Mouse (Mus musculus) liver, embryonic 11.5 days (tissue): ENCODE measurements around the gene Nfix. TPM values are rescaled to one million over a fixed set of nuclear protein-coding genes. Genes with fewer than 3 reads are reported as not detected.
A peak's percentile ranks its signal among the peaks of the same experiment; 100 is the strongest.

Experiments used
- ATAC-seq: fragments of 200-750 bp; cut with Nextera tagmentation; replicated peaks from 2 replicates; pipeline ENCODE4 v1.8.0; 2017; ENCODE audit warnings: moderate number of reproducible peaks, mild to moderate bottlenecking, moderate TSS enrichment, moderate library complexity; ENCODE audit not compliant: low FRiP score
- DNase-seq: peaks from one replicate; pipeline ENCODE4 v3.0.0-alpha.2; 2017; ENCODE audit warnings: low spot score
- H3K27ac ChIP-seq: fragments of 300-500 bp; sonication (generic); 2 replicates; pipeline ENCODE4 v1.5.1; 2014; ENCODE audit warnings: mild to moderate bottlenecking, low read depth, low read length, control low read depth
- H3K27me3 ChIP-seq: fragments of 300-500 bp; sonication (generic); replicated peaks from 2 replicates; pipeline ENCODE4 v1.6.1; 2014; ENCODE audit warnings: low read length, mixed read lengths; ENCODE audit not compliant: control insufficient read depth, insufficient read depth
- H3K36me3 ChIP-seq: fragments of 300-500 bp; sonication (generic); 2 replicates; pipeline ENCODE4 v1.6.1; 2014; ENCODE audit warnings: mild to moderate bottlenecking, low read length, moderate library complexity, mixed read lengths; ENCODE audit not compliant: control insufficient read depth, insufficient read depth
- H3K4me1 ChIP-seq: fragments of 300-500 bp; sonication (generic); replicated peaks from 2 replicates; pipeline ENCODE4 v1.6.1; 2014; ENCODE audit warnings: low read length, mixed read lengths; ENCODE audit not compliant: control insufficient read depth, insufficient read depth
- H3K4me2 ChIP-seq: fragments of 300-500 bp; sonication (generic); 2 replicates; pipeline ENCODE4 v1.6.1; 2014; ENCODE audit warnings: mild to moderate bottlenecking, control low read depth, moderate library complexity
- H3K4me3 ChIP-seq: fragments of 300-500 bp; sonication (generic); 2 replicates; pipeline ENCODE4 v1.5.1; 2014; ENCODE audit warnings: low read depth, low read length, control low read depth
- H3K9ac ChIP-seq: fragments of 300-500 bp; sonication (generic); 2 replicates; pipeline ENCODE4 v1.6.1; 2014; ENCODE audit warnings: low read depth, low read length, control low read depth
- H3K9me3 ChIP-seq: fragments of 300-500 bp; sonication (generic); 2 replicates; pipeline ENCODE4 v1.6.1; 2016; ENCODE audit warnings: low read length, inconsistent platforms, mixed read lengths; ENCODE audit not compliant: control insufficient read depth
- WGBS: fragments of 180-500 bp; shearing (Covaris S2); extraction: QIAGEN DNeasy Blood & Tissue Kit; methylation state at CpG from one replicate; pipeline ENCODE4 v1.1.7; 2014; 5-methylcytosine and 5-hydroxymethylcytosine counted together
- polyA plus RNA-seq: library from polyadenylated mRNA; unstranded; fragments of >200 nt; fragmentation: Nextera tagmentation; extraction: Ambion mirVana; gene quantifications from 2 replicates; pipeline ENCODE4 v1.2.1, GENCODE M21; 2014

The Nfix gene
- polyA plus RNA-seq, 1 experiment from 2014 or later, result 7.1 TPM

DNA sequence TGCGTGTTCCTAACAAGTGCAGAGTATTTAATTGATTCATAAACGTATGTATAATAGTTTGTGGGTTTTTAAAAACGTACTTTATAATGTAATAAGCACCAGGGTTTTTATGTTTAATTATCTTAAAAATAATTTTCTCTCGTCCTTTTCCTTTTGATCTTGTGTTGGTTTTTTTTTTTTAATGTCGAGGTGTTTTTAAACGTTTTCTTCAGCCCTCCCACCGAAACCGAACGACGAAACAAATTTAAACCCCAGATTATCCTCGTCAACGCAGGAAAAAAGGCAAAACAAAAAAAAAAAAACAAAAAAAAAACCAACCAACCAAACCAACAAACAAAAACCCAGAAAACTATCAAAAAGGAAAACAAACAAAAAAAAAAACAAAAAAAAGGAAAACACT lies 94.2 kb downstream of the Nfix start:
- WGBS, result under 1% methylated on average over 12 of the region's 12 CpGs
- Histone ChIP-seq H3K4me2 (peak overlapping the region; percentile 74), H3K27me3 (peaks cover 41% of the 10 kb centered on the region), H3K9ac (peak overlapping the region; percentile 94), H3K9me3 (no peaks in the 10 kb centered on the region), H3K4me3 (peak overlapping the region; percentile 66), H3K27ac (peak overlapping the region; percentile 94), H3K4me1 (peaks cover 59% of the 10 kb centered on the region), H3K36me3 (peaks cover 3% of the 10 kb centered on the region; the same call in 1 of the 2 replicates)
- DNase-seq (no peak), ATAC-seq (no peak)

DNA sequence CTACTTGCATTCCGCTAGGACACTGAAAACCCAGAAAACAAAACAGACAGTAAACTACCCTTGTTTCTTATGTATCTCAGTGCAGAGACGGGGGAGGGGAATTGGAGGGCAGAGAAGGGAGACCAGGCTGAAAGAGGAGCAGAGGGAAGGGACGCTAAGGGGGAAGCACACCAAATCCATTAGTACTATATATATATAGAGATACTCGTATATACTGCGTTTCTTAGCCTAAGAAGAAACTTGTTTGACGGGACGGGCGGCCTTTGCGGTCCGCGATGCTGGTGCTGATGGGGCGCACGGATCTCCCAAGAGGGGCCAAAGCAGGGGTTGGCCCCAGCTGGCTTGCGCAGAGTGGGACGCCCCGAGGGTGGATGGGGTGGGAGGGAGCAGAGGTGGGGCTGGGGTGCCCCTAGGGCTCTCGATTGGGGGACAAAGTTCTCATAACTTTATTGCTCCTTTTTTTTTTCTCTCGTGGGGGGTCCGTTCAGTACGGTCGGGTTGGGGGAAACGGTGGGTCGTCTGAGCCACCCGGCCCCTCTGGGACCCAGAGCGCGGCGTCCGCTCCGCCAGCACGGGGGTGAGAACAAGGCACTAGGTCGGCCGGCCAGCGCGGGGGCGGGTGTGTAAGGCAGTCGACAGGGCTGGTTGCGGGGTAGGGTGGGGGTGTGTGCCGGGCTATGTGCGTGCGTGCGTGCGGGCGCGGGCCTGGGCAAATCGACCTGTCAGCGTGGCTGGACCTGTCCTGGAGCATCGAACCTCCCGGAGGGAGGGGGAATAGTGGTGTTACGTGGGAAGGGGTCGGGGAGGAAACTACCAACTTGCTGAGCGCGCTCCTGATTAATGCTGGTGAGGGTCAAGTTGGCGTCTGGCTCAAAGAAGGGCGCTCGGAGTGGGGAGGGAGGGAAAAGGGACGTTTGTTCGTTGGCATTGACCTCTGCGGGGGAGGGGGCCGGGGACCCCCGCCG lies 95.0 kb downstream of the Nfix start:
- H3K4me2 ChIP-seq, result peak overlapping the region; percentile 74
- no peaks in the 10 kb centered on the region for H3K9me3 ChIP-seq
- peaks cover 67% of the 10 kb centered on the region for H3K4me1 ChIP-seq
- H3K36me3 ChIP-seq, result peaks cover 3% of the 10 kb centered on the region; the same call in 1 of the 2 replicates
- peak; percentile 75 for DNase-seq
- peak overlapping the region; percentile 66 for H3K4me3 ChIP-seq
- 0 out of 2 replicates have a peak, but pooled peaks have one; percentile 6 for ATAC-seq
- H3K27ac ChIP-seq, result peak overlapping the region; percentile 94
- H3K27me3 ChIP-seq, result peaks cover 41% of the 10 kb centered on the region
- WGBS, result 1% methylated on average over 60 of the region's 61 CpGs
- peak overlapping the region; percentile 94 for H3K9ac ChIP-seq

DNA sequence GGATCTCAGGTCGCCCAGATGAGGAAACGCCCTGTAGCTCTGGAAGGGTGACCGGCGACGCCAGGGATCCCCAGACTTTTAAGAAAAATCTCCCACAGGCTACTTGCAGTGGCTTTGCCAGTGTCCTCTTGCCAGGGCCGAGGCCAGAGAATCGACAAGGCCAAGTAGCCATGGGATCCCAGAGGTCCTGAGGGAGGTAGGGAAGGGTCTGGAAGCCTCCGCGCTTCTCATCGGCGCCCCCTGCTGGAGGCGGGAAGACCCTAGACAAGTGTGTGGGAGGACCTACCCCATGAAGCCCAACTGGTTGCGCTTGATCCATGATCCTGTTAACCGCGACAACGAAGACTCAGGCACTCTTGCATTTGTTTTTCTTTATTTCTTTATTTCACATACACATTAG lies 95.8 kb downstream of the Nfix start:
- Histone ChIP-seq H3K27me3 (peaks cover 41% of the 10 kb centered on the region), H3K9me3 (no peaks in the 10 kb centered on the region), H3K36me3 (peaks cover 5% of the 10 kb centered on the region), H3K9ac (peak overlapping the region; percentile 94), H3K4me1 (peaks cover 75% of the 10 kb centered on the region), H3K27ac (peak overlapping the region; percentile 94), H3K4me3 (peak overlapping the region; percentile 66), H3K4me2 (peak overlapping the region; percentile 74)
- DNase-seq (peak; percentile 83), ATAC-seq (peak; percentile 33; the same call in 1 of the 2 replicates)
- under 1% methylated on average over 16 of the region's 16 CpGs for WGBS

DNA sequence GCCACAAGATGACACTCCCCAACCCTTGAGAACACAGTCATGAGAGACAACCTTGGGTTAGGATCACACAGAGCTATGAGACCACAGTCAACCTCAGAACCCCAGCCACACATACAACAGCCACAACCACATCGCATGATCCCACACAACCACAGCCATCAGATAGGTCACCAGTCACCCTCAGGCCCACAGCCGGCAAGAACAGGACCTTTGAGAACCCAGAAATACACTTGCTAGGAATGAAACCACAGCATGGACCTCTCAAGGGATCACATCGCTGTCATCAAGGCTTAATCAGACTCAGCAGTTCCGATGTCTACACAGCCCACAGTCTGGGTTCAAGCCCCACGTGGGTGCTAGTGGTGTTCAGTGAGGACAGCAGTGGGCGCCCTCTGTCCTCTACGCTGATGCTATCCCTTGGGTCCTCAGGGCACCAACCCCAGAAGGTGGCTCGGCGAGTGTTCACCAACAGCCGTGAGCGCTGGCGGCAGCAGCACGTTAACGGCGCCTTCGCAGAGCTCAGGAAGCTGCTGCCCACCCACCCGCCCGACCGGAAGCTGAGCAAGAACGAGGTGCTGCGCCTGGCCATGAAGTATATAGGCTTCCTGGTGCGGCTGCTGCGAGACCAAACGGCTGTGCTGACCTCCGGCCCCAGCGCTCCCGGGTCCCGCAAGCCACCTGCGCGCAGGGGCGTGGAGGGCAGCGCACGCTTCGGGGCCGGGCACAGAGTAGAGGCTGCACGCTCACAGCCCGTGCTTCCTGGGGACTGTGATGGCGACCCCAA lies 96.5 kb downstream of the Nfix start:
- peaks cover 10% of the 10 kb centered on the region for H3K36me3 ChIP-seq
- H3K4me3 ChIP-seq, result peak overlapping the region; percentile 66
- no peaks in the 10 kb centered on the region for H3K9me3 ChIP-seq
- ATAC-seq (no peak), DNase-seq (peak; percentile 64)
- peak overlapping the region; percentile 94 for H3K9ac ChIP-seq
- peaks cover 75% of the 10 kb centered on the region for H3K4me1 ChIP-seq
- peak overlapping the region; percentile 94 for H3K27ac ChIP-seq
- peaks cover 37% of the 10 kb centered on the region for H3K27me3 ChIP-seq
- peak overlapping the region; percentile 74 for H3K4me2 ChIP-seq
- 4% methylated on average over 38 of the region's 38 CpGs for WGBS

DNA sequence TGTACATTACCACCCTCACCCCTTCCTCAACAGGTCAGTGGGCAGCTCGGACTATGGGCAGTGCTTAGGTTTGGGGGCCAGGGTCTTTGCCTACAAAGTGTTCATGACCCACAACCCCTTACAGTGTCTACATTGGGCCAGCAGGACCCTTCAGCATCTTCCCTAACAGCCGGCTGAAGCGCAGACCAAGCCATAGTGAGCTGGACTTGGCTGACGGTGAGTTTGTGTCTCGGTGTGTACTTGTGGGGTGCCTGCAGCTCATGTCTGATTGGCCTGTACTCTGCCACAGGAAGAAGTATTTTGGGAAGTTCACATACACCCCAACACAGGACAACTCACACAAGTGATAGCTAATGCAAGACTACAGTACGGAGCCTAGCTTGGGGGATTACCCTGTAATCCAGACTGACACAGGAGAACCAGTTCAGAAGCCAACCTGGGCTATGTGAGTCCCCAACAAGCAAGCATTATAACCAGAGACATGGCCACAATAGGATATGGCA lies 97.1 kb downstream of the Nfix start:
- peak overlapping the region; percentile 66 for H3K4me3 ChIP-seq
- 45% methylated on average over 6 of the region's 6 CpGs for WGBS
- DNase-seq (no peak), ATAC-seq (no peak)
- peaks cover 70% of the 10 kb centered on the region for H3K4me1 ChIP-seq
- H3K27me3 ChIP-seq, result peaks cover 32% of the 10 kb centered on the region
- H3K9ac ChIP-seq, result peak overlapping the region; percentile 94
- H3K9me3 ChIP-seq, result no peaks in the 10 kb centered on the region
- H3K27ac ChIP-seq, result peak overlapping the region; percentile 94
- peaks cover 17% of the 10 kb centered on the region for H3K36me3 ChIP-seq
- H3K4me2 ChIP-seq, result peak overlapping the region; percentile 74

DNA sequence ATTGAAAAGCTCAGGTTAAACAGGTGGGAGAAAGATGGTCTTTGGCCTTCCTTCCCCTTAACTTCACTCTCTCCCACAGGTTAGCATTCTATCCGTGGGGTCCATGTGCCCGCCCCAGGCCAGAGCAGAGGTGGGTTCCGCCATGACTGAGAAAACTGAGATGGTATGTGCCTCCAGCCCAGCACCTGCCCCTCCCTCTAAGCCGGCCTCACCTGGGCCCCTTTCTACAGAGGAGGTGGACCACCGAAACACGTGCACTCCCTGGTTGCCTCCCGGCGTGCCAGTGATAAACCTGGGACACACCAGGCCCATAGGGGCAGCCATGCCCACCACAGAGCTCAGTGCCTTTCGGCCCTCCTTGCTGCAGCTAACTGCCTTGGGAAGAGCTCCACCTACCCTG lies 97.6 kb downstream of the Nfix start:
- Histone ChIP-seq H3K9ac (peak overlapping the region; percentile 94), H3K36me3 (peaks cover 20% of the 10 kb centered on the region), H3K4me1 (peaks cover 65% of the 10 kb centered on the region), H3K4me2 (peak overlapping the region; percentile 74), H3K9me3 (no peaks in the 10 kb centered on the region), H3K4me3 (peak overlapping the region; percentile 66), H3K27me3 (peaks cover 28% of the 10 kb centered on the region), H3K27ac (peak overlapping the region; percentile 94)
- peak; percentile 55 for DNase-seq
- ATAC-seq, result no peak
- 27% methylated on average over 9 of the region's 9 CpGs for WGBS

DNA sequence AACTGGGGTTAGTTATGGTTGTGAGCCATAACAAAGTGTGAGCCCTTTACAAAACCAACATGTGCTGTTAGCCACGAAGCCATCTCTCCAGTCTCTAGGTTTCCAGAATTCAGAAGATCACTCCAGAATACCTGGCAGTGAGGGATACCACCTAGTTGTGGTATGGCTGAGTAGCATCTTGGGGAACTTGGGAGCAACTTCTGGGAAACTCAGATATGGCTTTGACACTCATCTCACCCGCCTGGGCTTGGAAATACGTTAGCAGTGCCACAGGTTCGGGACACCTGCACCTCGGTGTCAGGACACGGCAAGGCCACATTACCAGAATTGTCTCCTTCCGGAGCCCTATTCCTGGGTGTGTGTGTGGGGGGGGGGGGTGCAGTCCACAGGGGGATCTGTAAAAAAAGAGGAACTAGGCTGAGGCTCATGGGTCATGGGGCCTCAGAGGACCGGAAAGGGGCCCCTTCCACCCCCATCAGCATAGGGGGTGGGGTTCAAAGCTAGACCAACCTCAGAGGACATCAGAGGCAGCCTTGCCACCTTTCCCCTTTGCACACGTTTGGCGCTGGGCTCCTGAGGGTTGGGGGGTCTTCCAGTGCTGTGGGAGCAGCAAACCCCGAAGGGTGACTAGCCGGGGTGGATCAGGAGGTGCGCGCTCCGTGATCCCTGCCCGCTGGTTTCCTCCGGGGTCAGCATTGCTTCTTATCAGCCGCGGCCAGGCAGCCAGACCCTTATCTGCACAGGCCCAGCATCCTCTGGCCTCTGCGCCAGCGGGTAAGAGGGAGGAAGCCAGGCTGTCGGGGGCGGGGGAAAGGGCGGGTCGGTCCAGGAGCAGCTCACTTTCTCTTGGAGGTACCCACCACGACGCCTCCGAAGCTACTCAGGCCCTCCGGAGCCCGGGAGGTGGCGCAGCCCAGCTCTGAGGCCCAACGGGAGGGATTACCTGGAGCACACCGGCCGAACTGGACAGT lies 98.9 kb downstream of the Nfix start, which contains the start of gene Lyl1:
Gene Lyl1, plus strand, starts transcription at position 517 of the 971 bp plus-strand sequence.
- Histone ChIP-seq H3K36me3 (peaks cover 33% of the 10 kb centered on the region), H3K27me3 (peaks cover 18% of the 10 kb centered on the region), H3K4me2 (peak within 1 kb of the TSS; percentile 74), H3K27ac (peak within 1 kb of the TSS; percentile 94), H3K9ac (peak within 1 kb of the TSS; percentile 94), H3K4me3 (peak within 1 kb of the TSS; percentile 66), H3K9me3 (no peaks in the 10 kb centered on the region), H3K4me1 (peaks cover 53% of the 10 kb centered on the region)
- WGBS, result 3% methylated on average over 34 of the region's 34 CpGs
- DNase-seq, result peak; percentile 94
- peak; percentile 87 for ATAC-seq
